Mouse (Mus musculus) midbrain, embryonic 11.5 days (tissue): ENCODE results near the gene Ing3. TPM values are rescaled to one million over a fixed set of nuclear protein-coding genes. Genes with fewer than 3 reads are reported as not detected.

Source experiments
- ATAC-seq: fragments of 200-750 bp; cut with Nextera tagmentation; 2 replicates; pipeline ENCODE4 v1.8.0; 2017; ENCODE audit warnings: moderate TSS enrichment, moderate library complexity; ENCODE audit not compliant: low FRiP score
- DNase-seq: peaks from one replicate; pipeline ENCODE4 v3.0.0; 2015; ENCODE audit warnings: low spot score; ENCODE audit errors: missing footprints
- H3K27ac ChIP-seq: fragments of 300-500 bp; sonication (generic); 2 replicates; pipeline ENCODE4 v1.5.1; 2014; ENCODE audit warnings: low read depth, low read length
- H3K27me3 ChIP-seq: fragments of 300-500 bp; sonication (generic); 2 replicates; pipeline ENCODE4 v1.6.1; 2014; ENCODE audit warnings: mild to moderate bottlenecking, low read length, moderate library complexity, mixed read lengths; ENCODE audit not compliant: control insufficient read depth, insufficient read depth
- H3K36me3 ChIP-seq: fragments of 300-500 bp; sonication (generic); 2 replicates; pipeline ENCODE4 v1.6.1; 2014; ENCODE audit warnings: mild to moderate bottlenecking, low read length, moderate library complexity, mixed read lengths; ENCODE audit not compliant: control insufficient read depth, insufficient read depth
- H3K4me1 ChIP-seq: fragments of 300-500 bp; sonication (generic); 2 replicates; pipeline ENCODE4 v1.6.1; 2014; ENCODE audit warnings: low read length; ENCODE audit not compliant: control insufficient read depth, insufficient read depth
- H3K4me2 ChIP-seq: fragments of 300-500 bp; sonication (generic); 2 replicates; pipeline ENCODE4 v1.6.1; 2014; ENCODE audit warnings: mild to moderate bottlenecking, moderate library complexity
- H3K4me3 ChIP-seq: fragments of 300-500 bp; sonication (generic); 2 replicates; pipeline ENCODE4 v1.5.1; 2014; ENCODE audit warnings: low read depth, low read length
- H3K9ac ChIP-seq: fragments of 300-500 bp; sonication (generic); 2 replicates; pipeline ENCODE4 v1.6.1; 2014; ENCODE audit warnings: low read length
- H3K9me3 ChIP-seq: fragments of 300-500 bp; sonication (generic); 2 replicates; pipeline ENCODE4 v1.6.1; 2016; ENCODE audit warnings: low read length; ENCODE audit not compliant: control insufficient read depth
- WGBS: fragments of 180-500 bp; shearing (Covaris S2); extraction: QIAGEN DNeasy Blood & Tissue Kit; methylation state at CpG from one replicate; pipeline ENCODE4 v1.1.7; 2014; 5-methylcytosine and 5-hydroxymethylcytosine counted together
- polyA plus RNA-seq: library from polyadenylated mRNA; unstranded; fragments of >200 nt; fragmentation: Nextera tagmentation; extraction: Ambion mirVana; gene quantifications from 2 replicates; pipeline ENCODE4 v1.2.1, GENCODE M21; 2014

The Ing3 gene
- polyA plus RNA-seq, 1 experiment from 2014 or later = 44.6 TPM

- Histone ChIP-seq H3K36me3 (no peaks in the 10 kb centered on the region), H3K4me2 (no peak overlapping the region), H3K4me1 (0 out of 2 replicates have a peak, but pooled peaks cover 5% of the 10 kb centered on the region), H3K9me3 (no peaks in the 10 kb centered on the region), H3K4me3 (no peak overlapping the region), H3K9ac (no peak overlapping the region), H3K27ac (no peak overlapping the region), H3K27me3 (peaks cover 14% of the 10 kb centered on the region; the same call in 1 of the 2 replicates)
- 87% methylated on average over 5 of the region's 5 CpGs for WGBS
- ATAC-seq (no peak), DNase-seq (no peak)
These were observed 38.9 kb downstream of the Ing3 start for GRCm38 (mm10) chr6:21988296-21988695.

- H3K9ac ChIP-seq = no peak overlapping the region
- 80% methylated on average over 4 of the region's 4 CpGs for WGBS
- 0 out of 2 replicates have a peak, but pooled peaks cover 5% of the 10 kb centered on the region for H3K4me1 ChIP-seq
- H3K4me2 ChIP-seq = no peak overlapping the region
- H3K36me3 ChIP-seq = no peaks in the 10 kb centered on the region
- no peak overlapping the region for H3K27ac ChIP-seq
- H3K27me3 ChIP-seq = peaks cover 14% of the 10 kb centered on the region; the same call in 1 of the 2 replicates
- no peaks in the 10 kb centered on the region for H3K9me3 ChIP-seq
- no peak for DNase-seq
- ATAC-seq = no peak
- H3K4me3 ChIP-seq = no peak overlapping the region
These were observed 39.7 kb downstream of the Ing3 start for GRCm38 (mm10) chr6:21989081-21989480.

GRCm38 (mm10) chr6:21990181-21991135 lies 41.1 kb downstream of the Ing3 start:
- no peak for ATAC-seq

GRCm38 (mm10) chr6:21991151-21991550 lies 41.8 kb downstream of the Ing3 start:
- H3K9ac ChIP-seq = no peak overlapping the region
- H3K36me3 ChIP-seq = no peaks in the 10 kb centered on the region
- peaks cover 12% of the 10 kb centered on the region; the same call in 1 of the 2 replicates for H3K27me3 ChIP-seq
- no peaks in the 10 kb centered on the region for H3K4me1 ChIP-seq
- no peak for DNase-seq
- H3K4me3 ChIP-seq = no peak overlapping the region
- no peaks in the 10 kb centered on the region for H3K9me3 ChIP-seq
- H3K27ac ChIP-seq = no peak overlapping the region
- ATAC-seq = no peak
- 81% methylated on average over 4 of the region's 4 CpGs for WGBS
- H3K4me2 ChIP-seq = no peak overlapping the region

More at GRCm38 (mm10) chr6:21990181-21991135, 41.1 kb downstream of the Ing3 start:
- Histone ChIP-seq H3K27ac (no peak overlapping the region), H3K4me2 (no peak overlapping the region), H3K4me3 (no peak overlapping the region), H3K27me3 (peaks cover 14% of the 10 kb centered on the region; the same call in 1 of the 2 replicates), H3K36me3 (no peaks in the 10 kb centered on the region), H3K4me1 (0 out of 2 replicates have a peak, but pooled peaks cover 2% of the 10 kb centered on the region), H3K9ac (no peak overlapping the region), H3K9me3 (no peaks in the 10 kb centered on the region)
- peak; percentile 85 for DNase-seq
- 82% methylated on average over 9 of the region's 9 CpGs for WGBS

DNA sequence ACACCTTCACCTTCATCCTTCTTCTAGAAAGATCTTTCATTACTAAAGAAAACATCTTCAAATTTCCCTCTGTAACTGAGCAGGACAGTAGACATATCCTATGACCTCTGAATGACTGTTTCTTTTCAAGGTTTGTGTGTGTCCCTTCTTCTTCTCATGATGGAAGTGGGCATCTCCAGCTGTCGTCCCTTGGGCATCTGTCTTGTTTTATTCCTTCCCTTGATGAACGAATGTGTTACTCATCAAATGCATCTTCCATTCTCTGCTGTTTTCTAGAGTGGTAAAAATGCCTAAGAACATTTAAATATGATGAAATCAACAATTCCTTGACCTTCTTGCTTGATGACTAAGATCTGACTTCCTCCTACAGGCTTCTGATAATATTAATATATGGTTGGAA lies 43.7 kb downstream of the Ing3 start:
- no peak overlapping the region for H3K9ac ChIP-seq
- no peak overlapping the region for H3K27ac ChIP-seq
- no peaks in the 10 kb centered on the region for H3K36me3 ChIP-seq
- ATAC-seq (no peak), DNase-seq (no peak)
- H3K9me3 ChIP-seq = no peaks in the 10 kb centered on the region
- H3K4me2 ChIP-seq = no peak overlapping the region
- 92% methylated on average over 2 of the region's 2 CpGs for WGBS
- no peaks in the 10 kb centered on the region for H3K4me1 ChIP-seq
- H3K4me3 ChIP-seq = no peak overlapping the region
- no peaks in the 10 kb centered on the region for H3K27me3 ChIP-seq

- DNase-seq = peak; percentile 66
- Histone ChIP-seq H3K4me1 (no peaks in the 10 kb centered on the region; the same call in 1 of the 2 replicates), H3K9ac (no peak overlapping the region), H3K4me2 (no peak overlapping the region), H3K4me3 (no peak overlapping the region), H3K27ac (no peak overlapping the region), H3K36me3 (no peaks in the 10 kb centered on the region), H3K27me3 (no peaks in the 10 kb centered on the region), H3K9me3 (no peaks in the 10 kb centered on the region)
- WGBS = 82% methylated on average over 4 of the region's 4 CpGs
- no peak for ATAC-seq
These were observed 48.8 kb downstream of the Ing3 start for GRCm38 (mm10) chr6:21998131-21998530.

- no peaks in the 10 kb centered on the region for H3K36me3 ChIP-seq
- no peaks in the 10 kb centered on the region for H3K9me3 ChIP-seq
- no peak overlapping the region for H3K4me3 ChIP-seq
- WGBS = 60% methylated on average over 11 of the region's 11 CpGs
- peak; percentile 71 for DNase-seq
- no peak for ATAC-seq
- H3K27me3 ChIP-seq = no peaks in the 10 kb centered on the region
- no peaks in the 10 kb centered on the region; the same call in 1 of the 2 replicates for H3K4me1 ChIP-seq
- no peak overlapping the region for H3K4me2 ChIP-seq
- H3K27ac ChIP-seq = no peak overlapping the region
- no peak overlapping the region for H3K9ac ChIP-seq
These were observed 49.7 kb downstream of the Ing3 start for GRCm38 (mm10) chr6:21999025-21999424.

DNA sequence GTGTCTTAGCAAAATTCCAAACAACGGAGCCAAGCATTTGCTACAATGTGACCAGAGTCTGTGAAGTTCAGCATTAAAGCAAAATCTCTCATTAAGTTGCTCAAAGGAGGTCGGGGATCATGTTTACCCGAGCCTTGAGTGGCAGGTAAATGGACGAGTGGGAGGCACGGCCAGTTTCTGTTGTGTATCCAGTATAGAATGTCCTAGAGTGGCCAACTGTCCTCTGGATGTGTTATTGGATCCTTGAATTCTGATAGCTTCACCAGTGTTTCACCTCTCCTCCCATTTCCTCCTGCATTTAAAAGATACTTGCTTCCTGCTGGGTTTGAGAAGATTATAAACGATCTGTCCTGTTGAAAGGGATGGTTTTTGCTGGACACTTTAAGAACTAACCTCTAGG lies 50.7 kb downstream of the Ing3 start:
- Histone ChIP-seq H3K36me3 (no peaks in the 10 kb centered on the region), H3K4me3 (no peak overlapping the region), H3K27me3 (no peaks in the 10 kb centered on the region), H3K4me1 (no peaks in the 10 kb centered on the region; the same call in 1 of the 2 replicates), H3K9ac (no peak overlapping the region), H3K9me3 (no peaks in the 10 kb centered on the region), H3K4me2 (no peak overlapping the region), H3K27ac (no peak overlapping the region)
- 57% methylated on average over 6 of the region's 6 CpGs for WGBS
- DNase-seq (peak; percentile 6), ATAC-seq (no peak)

DNA sequence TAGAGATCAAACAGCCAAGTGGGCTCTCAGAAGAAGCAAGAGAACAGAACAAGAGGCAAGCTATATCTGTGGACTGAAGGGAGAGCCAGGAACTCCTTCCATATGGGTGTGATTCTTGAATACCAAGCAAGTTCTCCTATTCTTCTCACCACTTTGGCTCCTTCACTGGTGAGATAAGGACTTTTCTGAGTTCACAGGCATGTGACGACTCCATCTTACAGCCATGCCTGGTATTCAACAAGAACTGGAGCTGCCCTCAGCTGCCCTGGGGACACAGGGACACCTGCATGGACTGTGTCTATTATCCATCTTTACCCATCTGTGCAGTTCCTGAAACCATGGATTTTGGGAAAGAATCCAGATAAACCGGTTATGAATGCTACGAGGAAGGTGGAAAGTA lies 51.5 kb downstream of the Ing3 start:
- 93% methylated on average over 3 of the region's 3 CpGs for WGBS
- no peaks in the 10 kb centered on the region for H3K9me3 ChIP-seq
- no peak overlapping the region for H3K9ac ChIP-seq
- no peak overlapping the region for H3K4me2 ChIP-seq
- no peak overlapping the region for H3K4me3 ChIP-seq
- no peaks in the 10 kb centered on the region for H3K36me3 ChIP-seq
- peak; percentile 76 for DNase-seq
- H3K27me3 ChIP-seq = no peaks in the 10 kb centered on the region
- ATAC-seq = no peak
- no peak overlapping the region for H3K27ac ChIP-seq
- no peaks in the 10 kb centered on the region; the same call in 1 of the 2 replicates for H3K4me1 ChIP-seq
